Mouse (Mus musculus): Measurements from ENCODE around the gene Slc44a5. TPM values are rescaled to one million over a fixed set of nuclear protein-coding genes. Genes with fewer than 3 reads are reported as not detected.

The Slc44a5 gene
- polyA plus RNA-seq, 1 experiment from 2014 or later, result 1.8 TPM

DNA sequence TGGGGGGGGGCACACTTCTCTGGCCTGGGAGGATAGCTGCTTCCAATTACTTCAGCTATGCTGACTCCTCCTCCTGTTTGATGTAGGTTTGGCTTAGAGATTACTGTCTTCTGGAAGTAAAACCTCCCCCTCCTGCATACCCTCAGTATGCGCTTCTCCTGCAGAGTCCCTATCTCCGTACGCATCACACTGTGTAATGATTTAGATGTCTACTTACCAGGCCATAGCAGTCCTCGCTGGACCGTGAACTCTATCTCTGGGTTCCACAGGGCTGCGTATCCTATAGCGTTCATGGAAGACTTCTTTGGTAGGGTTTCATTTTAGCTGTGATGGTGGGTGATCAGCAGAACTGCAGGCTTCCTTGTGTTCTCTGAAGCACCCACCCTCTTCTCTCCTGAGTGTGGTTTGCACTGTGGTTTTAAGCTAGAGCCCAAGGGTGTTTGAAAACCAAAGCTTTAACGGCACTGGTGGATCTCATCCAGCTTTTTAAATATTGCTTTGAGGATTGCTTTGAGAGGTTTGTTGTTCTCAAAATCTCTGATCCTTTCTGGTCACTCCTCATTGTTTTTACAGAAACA is 120.6 kb downstream of the Slc44a5 start:
- Histone ChIP-seq H3K27ac (ENCODE audit: low read depth, low read length) (no peak overlapping the region), H3K36me3 (ENCODE audit: control insufficient read depth, insufficient read depth, low read length) (no peaks in the 10 kb centered on the region), H3K27me3 (ENCODE audit: control insufficient read depth, insufficient read depth, low read length) (no peaks in the 10 kb centered on the region), H3K9ac (ENCODE audit: low read depth, low read length) (no peak overlapping the region), H3K4me1 (ENCODE audit: control insufficient read depth, insufficient read depth, low read length) (peaks cover 3% of the 10 kb centered on the region; the same call in 1 of the 2 replicates), H3K9me3 (replicated peaks; ENCODE audit: control insufficient read depth, low read length) (no peaks in the 10 kb centered on the region), H3K4me3 (ENCODE audit: low read depth, low read length) (no peak overlapping the region), H3K4me2 (no peak overlapping the region)
- 34% methylated on average over 8 of the region's 8 CpGs for WGBS (ENCODE audit: insufficient replicate concordance)
- ATAC-seq (replicated peaks; ENCODE audit: insufficient number of reproducible peaks, low FRiP score, low TSS enrichment), result no peak

DNA sequence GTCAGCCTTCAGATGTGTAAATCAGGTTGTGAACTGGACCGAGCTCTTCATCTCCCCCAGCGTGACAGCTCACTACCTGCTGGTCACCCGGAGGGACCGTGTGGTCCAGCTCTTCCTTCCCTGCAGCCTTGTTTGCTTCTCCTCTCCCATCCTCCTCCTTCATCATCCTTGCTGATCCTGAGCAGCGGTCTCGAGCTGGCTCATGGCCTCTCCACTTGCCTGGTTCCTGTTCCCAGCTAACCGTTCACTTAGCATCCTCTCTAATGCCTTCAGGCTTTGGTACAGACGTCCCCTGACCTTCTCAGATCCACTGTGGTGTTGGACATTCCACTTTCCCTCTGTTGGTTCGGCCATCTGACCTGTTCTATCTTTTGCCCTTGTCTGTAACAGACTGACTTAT is 128.4 kb downstream of the Slc44a5 start:
- H3K4me1 ChIP-seq (ENCODE audit: control insufficient read depth, insufficient read depth, low read length), result no peaks in the 10 kb centered on the region
- H3K9ac ChIP-seq (ENCODE audit: low read depth, low read length), result no peak overlapping the region
- H3K27me3 ChIP-seq (ENCODE audit: control insufficient read depth, insufficient read depth, low read length), result no peaks in the 10 kb centered on the region
- WGBS (ENCODE audit: insufficient replicate concordance), result 79% methylated on average over 9 of the region's 9 CpGs
- H3K4me2 ChIP-seq, result no peak overlapping the region
- no peaks in the 10 kb centered on the region for H3K36me3 ChIP-seq (ENCODE audit: control insufficient read depth, insufficient read depth, low read length)
- H3K4me3 ChIP-seq (ENCODE audit: low read depth, low read length), result no peak overlapping the region
- H3K27ac ChIP-seq (ENCODE audit: low read depth, low read length), result no peak overlapping the region
- no peak for ATAC-seq (replicated peaks; ENCODE audit: insufficient number of reproducible peaks, low FRiP score, low TSS enrichment)
- no peaks in the 10 kb centered on the region for H3K9me3 ChIP-seq (replicated peaks; ENCODE audit: control insufficient read depth, low read length)

DNA sequence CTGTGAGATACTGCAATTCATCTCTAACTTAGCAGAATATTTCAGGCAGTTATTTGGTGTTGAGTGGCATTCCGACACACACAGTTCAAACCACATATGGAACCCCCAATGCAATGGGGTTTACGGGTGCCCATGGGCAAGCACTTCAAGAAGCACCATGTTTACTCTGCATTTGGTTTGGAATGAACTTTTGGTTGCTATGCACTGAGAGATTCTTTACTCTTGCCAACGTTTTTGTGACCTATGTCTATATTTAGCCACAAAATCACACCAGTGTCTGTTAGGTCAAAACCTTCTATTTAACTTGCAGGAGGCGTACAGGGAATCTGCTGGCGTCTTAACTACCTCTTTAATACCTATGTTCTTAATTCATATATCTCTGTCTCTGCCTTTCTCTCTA is 137.3 kb downstream of the Slc44a5 start:
- Histone ChIP-seq H3K4me2 (no peak overlapping the region), H3K9ac (ENCODE audit: low read depth, low read length) (no peak overlapping the region), H3K27ac (ENCODE audit: low read depth, low read length) (no peak overlapping the region), H3K36me3 (ENCODE audit: control insufficient read depth, insufficient read depth, low read length) (no peaks in the 10 kb centered on the region), H3K4me3 (ENCODE audit: low read depth, low read length) (no peak overlapping the region), H3K27me3 (ENCODE audit: control insufficient read depth, insufficient read depth, low read length) (no peaks in the 10 kb centered on the region), H3K9me3 (replicated peaks; ENCODE audit: control insufficient read depth, low read length) (0 out of 2 replicates have a peak, but pooled peaks cover 2% of the 10 kb centered on the region), H3K4me1 (ENCODE audit: control insufficient read depth, insufficient read depth, low read length) (peaks cover 2% of the 10 kb centered on the region; the same call in 1 of the 2 replicates)
- 66% methylated on average over 5 of the region's 5 CpGs for WGBS (ENCODE audit: insufficient replicate concordance)
- ATAC-seq (replicated peaks; ENCODE audit: insufficient number of reproducible peaks, low FRiP score, low TSS enrichment), result no peak

DNA sequence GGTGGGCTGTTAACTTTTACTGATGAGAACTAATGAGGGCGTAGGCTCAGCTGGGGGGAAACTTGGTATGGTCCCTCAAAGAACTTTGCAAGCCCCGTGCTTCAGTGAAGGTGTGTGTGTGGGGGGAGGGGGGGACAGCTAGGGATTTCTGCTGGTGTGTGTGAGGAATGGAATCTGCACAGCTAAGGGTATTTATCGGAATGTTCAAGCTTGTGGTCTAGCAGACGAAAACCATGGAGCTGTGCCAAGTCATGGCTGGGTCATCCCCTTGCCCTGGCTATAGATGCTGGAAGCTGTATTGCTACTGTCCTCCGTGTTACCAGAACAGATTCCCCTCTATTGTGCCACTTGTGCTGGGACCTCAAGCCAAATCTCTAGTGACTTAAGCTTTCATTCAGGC is 138.0 kb downstream of the Slc44a5 start:
- 45% methylated on average over 5 of the region's 5 CpGs for WGBS (ENCODE audit: insufficient replicate concordance)
- Histone ChIP-seq H3K4me1 (ENCODE audit: control insufficient read depth, insufficient read depth, low read length) (peaks cover 2% of the 10 kb centered on the region; the same call in 1 of the 2 replicates), H3K36me3 (ENCODE audit: control insufficient read depth, insufficient read depth, low read length) (no peaks in the 10 kb centered on the region), H3K4me3 (ENCODE audit: low read depth, low read length) (no peak overlapping the region), H3K9ac (ENCODE audit: low read depth, low read length) (no peak overlapping the region), H3K27me3 (ENCODE audit: control insufficient read depth, insufficient read depth, low read length) (no peaks in the 10 kb centered on the region), H3K4me2 (no peak overlapping the region), H3K27ac (ENCODE audit: low read depth, low read length) (no peak overlapping the region), H3K9me3 (replicated peaks; ENCODE audit: control insufficient read depth, low read length) (0 out of 2 replicates have a peak, but pooled peaks cover 2% of the 10 kb centered on the region)
- ATAC-seq (replicated peaks; ENCODE audit: insufficient number of reproducible peaks, low FRiP score, low TSS enrichment), result 0 out of 2 replicates have a peak, but pooled peaks have one; percentile 39

DNA sequence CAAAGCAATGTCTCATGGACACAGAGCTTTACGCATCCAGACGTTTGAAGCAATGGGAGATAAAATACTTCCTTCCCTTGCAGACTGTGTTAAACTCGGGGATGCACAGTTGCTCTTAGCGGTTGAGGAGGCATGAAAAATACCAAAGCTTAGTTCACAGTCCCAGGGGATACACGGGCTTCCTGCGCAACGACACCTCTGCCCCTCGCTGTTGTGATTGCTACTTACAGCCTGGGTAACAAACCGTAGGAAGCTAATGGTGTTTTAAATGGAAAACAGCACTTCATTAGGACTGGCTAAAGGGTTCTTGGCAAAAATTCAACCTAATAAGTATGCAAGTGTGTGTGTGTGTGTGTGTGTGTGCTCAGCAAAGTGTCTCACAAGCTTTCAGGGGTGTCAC is 141.8 kb downstream of the Slc44a5 start:
- Histone ChIP-seq H3K4me2 (no peak overlapping the region), H3K9me3 (replicated peaks; ENCODE audit: control insufficient read depth, low read length) (no peaks in the 10 kb centered on the region), H3K4me3 (ENCODE audit: low read depth, low read length) (no peak overlapping the region), H3K27me3 (ENCODE audit: control insufficient read depth, insufficient read depth, low read length) (no peaks in the 10 kb centered on the region), H3K27ac (ENCODE audit: low read depth, low read length) (no peak overlapping the region; the same call in 1 of the 2 replicates), H3K36me3 (ENCODE audit: control insufficient read depth, insufficient read depth, low read length) (no peaks in the 10 kb centered on the region), H3K4me1 (ENCODE audit: control insufficient read depth, insufficient read depth, low read length) (peaks cover 2% of the 10 kb centered on the region; the same call in 1 of the 2 replicates), H3K9ac (ENCODE audit: low read depth, low read length) (no peak overlapping the region)
- 63% methylated on average over 9 of the region's 9 CpGs for WGBS (ENCODE audit: insufficient replicate concordance)
- no peak for ATAC-seq (replicated peaks; ENCODE audit: insufficient number of reproducible peaks, low FRiP score, low TSS enrichment)

DNA sequence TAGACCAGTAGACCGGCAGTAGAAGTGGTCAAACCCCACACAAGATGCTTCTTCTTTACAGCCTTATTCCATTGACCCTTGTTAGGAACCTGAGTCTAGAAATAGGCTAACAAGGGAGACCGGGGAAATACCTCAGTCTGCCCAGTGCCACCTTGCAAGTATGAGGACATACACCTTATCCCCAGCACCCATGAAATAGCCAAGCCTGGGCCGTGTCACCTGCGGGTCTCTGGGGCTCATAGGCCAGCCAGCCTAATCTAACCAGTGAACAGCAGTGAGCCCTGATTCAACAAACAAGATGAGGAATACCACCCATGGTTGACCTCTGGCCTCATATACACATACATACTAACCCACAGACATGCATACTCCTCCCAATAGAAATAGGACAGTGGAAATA is 142.2 kb downstream of the Slc44a5 start:
- peaks cover 1% of the 10 kb centered on the region; the same call in 1 of the 2 replicates for H3K4me1 ChIP-seq (ENCODE audit: control insufficient read depth, insufficient read depth, low read length)
- H3K4me2 ChIP-seq, result no peak overlapping the region
- no peak overlapping the region for H3K27ac ChIP-seq (ENCODE audit: low read depth, low read length)
- H3K27me3 ChIP-seq (ENCODE audit: control insufficient read depth, insufficient read depth, low read length), result no peaks in the 10 kb centered on the region
- no peak overlapping the region for H3K9ac ChIP-seq (ENCODE audit: low read depth, low read length)
- no peak for ATAC-seq (replicated peaks; ENCODE audit: insufficient number of reproducible peaks, low FRiP score, low TSS enrichment)
- no peaks in the 10 kb centered on the region for H3K9me3 ChIP-seq (replicated peaks; ENCODE audit: control insufficient read depth, low read length)
- 81% methylated on average over 4 of the region's 4 CpGs for WGBS (ENCODE audit: insufficient replicate concordance)
- H3K36me3 ChIP-seq (ENCODE audit: control insufficient read depth, insufficient read depth, low read length), result no peaks in the 10 kb centered on the region
- H3K4me3 ChIP-seq (ENCODE audit: low read depth, low read length), result no peak overlapping the region

DNA sequence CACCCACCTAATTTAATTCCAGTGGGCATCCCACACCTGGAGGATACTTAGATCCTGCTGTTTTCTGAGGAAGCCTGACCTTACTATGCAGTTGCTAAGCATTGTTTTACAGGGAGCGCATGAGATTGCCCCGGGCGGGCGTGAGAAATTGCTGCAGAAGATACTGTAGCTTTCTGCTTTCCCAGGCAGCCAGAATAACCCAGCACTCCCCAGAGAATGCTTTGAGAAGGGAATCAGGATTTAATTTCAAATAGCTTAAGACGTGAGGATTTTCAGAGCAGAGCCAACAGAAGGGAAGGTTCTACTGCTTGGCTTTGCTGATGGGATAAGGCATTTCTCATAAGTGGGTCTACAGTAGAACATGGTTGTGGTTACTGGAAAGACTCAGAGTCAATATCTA is 142.8 kb downstream of the Slc44a5 start:
- H3K9me3 ChIP-seq (replicated peaks; ENCODE audit: control insufficient read depth, low read length), result no peaks in the 10 kb centered on the region
- ATAC-seq (replicated peaks; ENCODE audit: insufficient number of reproducible peaks, low FRiP score, low TSS enrichment), result no peak
- no peak overlapping the region for H3K4me2 ChIP-seq
- 87% methylated on average over 5 of the region's 5 CpGs for WGBS (ENCODE audit: insufficient replicate concordance)
- no peaks in the 10 kb centered on the region for H3K36me3 ChIP-seq (ENCODE audit: control insufficient read depth, insufficient read depth, low read length)
- no peak overlapping the region for H3K27ac ChIP-seq (ENCODE audit: low read depth, low read length)
- H3K4me1 ChIP-seq (ENCODE audit: control insufficient read depth, insufficient read depth, low read length), result no peaks in the 10 kb centered on the region
- H3K9ac ChIP-seq (ENCODE audit: low read depth, low read length), result no peak overlapping the region
- no peak overlapping the region for H3K4me3 ChIP-seq (ENCODE audit: low read depth, low read length)
- H3K27me3 ChIP-seq (ENCODE audit: control insufficient read depth, insufficient read depth, low read length), result no peaks in the 10 kb centered on the region

DNA sequence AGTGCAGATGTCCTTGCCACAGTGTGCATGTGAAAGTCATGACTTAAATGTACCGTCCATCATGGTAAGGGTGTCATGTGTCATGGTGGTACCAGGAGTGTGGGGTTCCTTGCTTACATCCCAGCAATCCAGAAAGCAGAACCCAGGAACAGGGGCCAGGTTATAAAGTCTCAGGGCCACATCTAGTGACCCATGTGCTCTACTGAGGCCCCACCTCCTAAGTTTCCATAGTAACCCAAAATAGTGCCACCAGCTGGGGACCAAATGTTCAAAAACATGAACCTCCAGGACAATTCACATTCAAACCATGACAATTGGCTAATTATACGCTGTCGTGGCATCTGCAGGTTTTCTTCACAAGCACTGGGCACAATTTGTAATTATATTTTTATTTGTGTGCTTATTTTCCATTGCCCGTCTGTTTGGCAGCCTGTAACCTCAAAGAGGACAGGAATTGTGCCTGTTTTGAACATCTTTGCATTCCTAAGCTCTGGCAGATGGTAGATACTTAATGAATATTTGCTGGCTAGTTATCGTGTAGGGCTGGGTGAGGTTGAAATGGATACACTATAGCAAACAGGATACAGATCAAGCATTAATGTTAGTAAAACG is 145.9 kb downstream of the Slc44a5 start:
- no peak for ATAC-seq (replicated peaks; ENCODE audit: insufficient number of reproducible peaks, low FRiP score, low TSS enrichment)
- 77% methylated on average over 6 of the region's 6 CpGs for WGBS (ENCODE audit: insufficient replicate concordance)
- Histone ChIP-seq H3K27ac (ENCODE audit: low read depth, low read length) (no peak overlapping the region), H3K4me3 (ENCODE audit: low read depth, low read length) (no peak overlapping the region), H3K36me3 (ENCODE audit: control insufficient read depth, insufficient read depth, low read length) (no peaks in the 10 kb centered on the region), H3K9ac (ENCODE audit: low read depth, low read length) (no peak overlapping the region), H3K4me1 (ENCODE audit: control insufficient read depth, insufficient read depth, low read length) (no peaks in the 10 kb centered on the region), H3K27me3 (ENCODE audit: control insufficient read depth, insufficient read depth, low read length) (no peaks in the 10 kb centered on the region), H3K4me2 (no peak overlapping the region), H3K9me3 (replicated peaks; ENCODE audit: control insufficient read depth, low read length) (no peaks in the 10 kb centered on the region)

DNA sequence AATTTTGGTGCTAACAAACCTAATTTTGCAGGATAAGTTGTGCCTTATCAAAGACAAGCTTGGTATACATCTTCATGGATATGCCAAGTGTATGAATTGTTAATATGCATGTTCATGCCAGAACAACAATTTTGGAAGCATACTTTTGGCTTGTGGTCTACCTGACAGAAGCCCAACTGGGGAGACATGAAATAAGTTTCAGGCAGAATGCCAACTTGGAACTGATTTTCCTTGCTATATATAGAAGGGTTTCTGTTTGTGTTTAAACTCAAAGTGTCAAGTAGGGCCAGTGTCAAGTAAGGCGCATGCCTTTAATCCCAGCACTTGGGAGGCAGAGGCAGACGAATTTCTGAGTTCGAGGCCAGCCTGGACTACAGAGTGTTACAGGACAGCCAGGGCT is 149.3 kb downstream of the Slc44a5 start:
- Histone ChIP-seq H3K36me3 (ENCODE audit: control insufficient read depth, insufficient read depth, low read length) (no peaks in the 10 kb centered on the region), H3K4me2 (no peak overlapping the region), H3K4me1 (ENCODE audit: control insufficient read depth, insufficient read depth, low read length) (no peaks in the 10 kb centered on the region), H3K27me3 (ENCODE audit: control insufficient read depth, insufficient read depth, low read length) (no peaks in the 10 kb centered on the region), H3K27ac (ENCODE audit: low read depth, low read length) (no peak overlapping the region), H3K9me3 (replicated peaks; ENCODE audit: control insufficient read depth, low read length) (no peaks in the 10 kb centered on the region), H3K9ac (ENCODE audit: low read depth, low read length) (no peak overlapping the region), H3K4me3 (ENCODE audit: low read depth, low read length) (no peak overlapping the region)
- ATAC-seq (replicated peaks; ENCODE audit: insufficient number of reproducible peaks, low FRiP score, low TSS enrichment), result no peak
- 84% methylated on average over 3 of the region's 3 CpGs for WGBS (ENCODE audit: insufficient replicate concordance)
